Mouse (Mus musculus): ENCODE measurements around the gene Gm10277. TPM values are rescaled to one million over a fixed set of nuclear protein-coding genes. Genes with fewer than 3 reads are reported as not detected.

The Gm10277 gene
- polyA plus RNA-seq, 1 experiment from 2014 or later = 2.0 TPM

DNA sequence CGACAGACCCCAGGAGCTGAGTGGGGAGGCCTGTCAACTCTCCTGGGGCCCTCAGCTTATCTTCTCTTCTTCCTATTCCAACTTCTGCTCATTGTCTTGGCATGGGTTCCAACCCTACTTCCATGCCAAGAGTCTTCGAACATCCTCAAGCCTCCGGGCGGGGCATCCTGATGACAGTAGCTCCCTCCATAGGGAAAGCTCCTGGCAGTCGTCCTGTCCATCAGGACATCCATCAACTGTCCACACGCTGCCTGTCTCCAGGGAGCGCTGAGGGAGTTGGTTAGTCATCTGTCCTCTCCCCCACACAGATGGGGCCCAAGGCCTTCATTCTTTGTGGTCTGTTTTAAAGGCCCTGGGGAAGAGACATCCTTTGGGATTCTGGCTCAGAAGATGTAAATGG is 6.5 kb downstream of the Gm10277 start:
- no peak for DNase-seq (ENCODE audit: low spot score)
- no peaks in the 10 kb centered on the region for H3K27me3 ChIP-seq (ENCODE audit: insufficient read depth, poor library complexity, severe bottlenecking)
- no peak overlapping the region for H3K27ac ChIP-seq
- peaks cover 46% of the 10 kb centered on the region for H3K4me1 ChIP-seq (replicated peaks)
- H3K9me3 ChIP-seq = no peaks in the 10 kb centered on the region
- 84% methylated on average over 7 of the region's 7 CpGs for WGBS
- peaks cover 50% of the 10 kb centered on the region for H3K36me3 ChIP-seq
- H3K4me3 ChIP-seq = no peak overlapping the region

DNA sequence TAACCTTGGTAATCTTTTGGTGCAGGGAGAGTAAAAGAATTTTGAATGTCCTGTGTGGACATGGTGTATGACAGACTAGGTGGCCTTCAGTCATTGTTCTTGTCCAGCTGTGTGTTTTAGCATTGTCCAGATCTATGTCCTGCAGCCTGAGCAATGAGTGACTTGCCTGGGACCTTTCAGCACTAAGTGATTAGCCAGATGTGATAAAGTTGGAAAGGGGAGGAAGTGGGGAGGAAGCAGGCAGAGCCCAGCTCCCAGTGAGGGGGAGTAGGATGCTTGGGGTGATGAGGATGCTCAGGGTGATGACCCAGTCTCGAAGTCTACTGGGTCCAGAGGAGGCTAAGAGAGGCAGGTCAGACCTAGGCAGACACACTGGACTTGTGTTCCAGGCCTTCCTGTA is 8.3 kb downstream of the Gm10277 start:
- no peak for DNase-seq (ENCODE audit: low spot score)
- peaks cover 33% of the 10 kb centered on the region for H3K4me1 ChIP-seq (replicated peaks)
- 85% methylated on average over 1 of the region's 1 CpGs for WGBS
- no peaks in the 10 kb centered on the region for H3K27me3 ChIP-seq (ENCODE audit: insufficient read depth, poor library complexity, severe bottlenecking)
- no peaks in the 10 kb centered on the region for H3K9me3 ChIP-seq
- H3K36me3 ChIP-seq = peaks cover 39% of the 10 kb centered on the region
- H3K4me3 ChIP-seq = no peak overlapping the region
- no peak overlapping the region for H3K27ac ChIP-seq

DNA sequence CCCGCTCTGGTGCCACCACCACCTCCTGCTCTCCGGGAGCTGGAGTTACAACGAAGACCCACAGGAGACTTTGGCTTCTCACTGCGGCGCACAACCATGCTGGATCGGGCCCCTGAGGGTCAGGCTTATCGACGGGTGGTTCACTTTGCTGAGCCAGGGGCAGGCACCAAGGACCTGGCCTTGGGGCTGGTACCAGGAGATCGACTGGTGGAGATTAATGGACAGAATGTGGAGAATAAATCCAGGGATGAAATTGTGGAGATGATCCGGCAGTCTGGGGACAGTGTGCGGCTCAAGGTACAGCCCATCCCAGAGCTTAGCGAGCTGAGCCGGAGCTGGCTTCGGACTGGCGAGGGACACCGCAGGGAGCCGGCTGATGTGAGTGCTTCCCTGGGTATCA is 9.6 kb downstream of the Gm10277 start:
- Histone ChIP-seq H3K9me3 (no peaks in the 10 kb centered on the region), H3K4me1 (replicated peaks) (peaks cover 20% of the 10 kb centered on the region), H3K27me3 (ENCODE audit: insufficient read depth, poor library complexity, severe bottlenecking) (no peaks in the 10 kb centered on the region), H3K27ac (no peak overlapping the region), H3K36me3 (peaks cover 42% of the 10 kb centered on the region), H3K4me3 (no peak overlapping the region)
- DNase-seq (ENCODE audit: low spot score) = no peak
- 91% methylated on average over 17 of the region's 17 CpGs for WGBS

DNA sequence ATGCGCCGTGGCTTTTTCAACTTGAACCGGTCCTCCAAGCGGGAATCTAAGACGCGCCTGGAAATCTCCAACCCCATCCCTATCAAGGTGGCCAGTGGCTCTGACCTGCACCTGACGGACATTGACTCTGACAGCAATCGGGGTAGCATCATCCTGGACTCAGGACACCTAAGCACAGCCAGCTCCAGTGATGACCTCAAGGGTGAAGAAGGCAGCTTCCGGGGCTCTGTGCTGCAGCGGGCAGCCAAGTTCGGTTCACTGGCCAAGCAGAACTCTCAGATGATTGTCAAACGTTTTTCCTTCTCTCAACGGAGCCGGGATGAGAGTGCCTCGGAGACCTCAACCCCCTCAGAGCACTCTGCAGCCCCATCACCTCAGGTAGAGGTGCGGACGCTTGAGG is 10.1 kb downstream of the Gm10277 start:
- Histone ChIP-seq H3K4me3 (no peak overlapping the region), H3K4me1 (replicated peaks) (peaks cover 21% of the 10 kb centered on the region), H3K9me3 (no peaks in the 10 kb centered on the region), H3K27ac (no peak overlapping the region), H3K27me3 (ENCODE audit: insufficient read depth, poor library complexity, severe bottlenecking) (no peaks in the 10 kb centered on the region), H3K36me3 (peaks cover 42% of the 10 kb centered on the region)
- 93% methylated on average over 17 of the region's 17 CpGs for WGBS
- DNase-seq (ENCODE audit: low spot score) = no peak

- no peaks in the 10 kb centered on the region for H3K27me3 ChIP-seq (ENCODE audit: insufficient read depth, poor library complexity, severe bottlenecking)
- WGBS = 55% methylated on average over 9 of the region's 9 CpGs
- H3K4me3 ChIP-seq = no peak overlapping the region
- peaks cover 34% of the 10 kb centered on the region for H3K36me3 ChIP-seq
- no peaks in the 10 kb centered on the region for H3K9me3 ChIP-seq
- DNase-seq (ENCODE audit: low spot score) = no peak
- no peak overlapping the region; the same call in 1 of the 2 replicates for H3K27ac ChIP-seq
- peaks cover 22% of the 10 kb centered on the region for H3K4me1 ChIP-seq (replicated peaks)
These were observed 11.7 kb downstream of the Gm10277 start for GRCm38 (mm10) chr11:77775701-77776400.

DNA sequence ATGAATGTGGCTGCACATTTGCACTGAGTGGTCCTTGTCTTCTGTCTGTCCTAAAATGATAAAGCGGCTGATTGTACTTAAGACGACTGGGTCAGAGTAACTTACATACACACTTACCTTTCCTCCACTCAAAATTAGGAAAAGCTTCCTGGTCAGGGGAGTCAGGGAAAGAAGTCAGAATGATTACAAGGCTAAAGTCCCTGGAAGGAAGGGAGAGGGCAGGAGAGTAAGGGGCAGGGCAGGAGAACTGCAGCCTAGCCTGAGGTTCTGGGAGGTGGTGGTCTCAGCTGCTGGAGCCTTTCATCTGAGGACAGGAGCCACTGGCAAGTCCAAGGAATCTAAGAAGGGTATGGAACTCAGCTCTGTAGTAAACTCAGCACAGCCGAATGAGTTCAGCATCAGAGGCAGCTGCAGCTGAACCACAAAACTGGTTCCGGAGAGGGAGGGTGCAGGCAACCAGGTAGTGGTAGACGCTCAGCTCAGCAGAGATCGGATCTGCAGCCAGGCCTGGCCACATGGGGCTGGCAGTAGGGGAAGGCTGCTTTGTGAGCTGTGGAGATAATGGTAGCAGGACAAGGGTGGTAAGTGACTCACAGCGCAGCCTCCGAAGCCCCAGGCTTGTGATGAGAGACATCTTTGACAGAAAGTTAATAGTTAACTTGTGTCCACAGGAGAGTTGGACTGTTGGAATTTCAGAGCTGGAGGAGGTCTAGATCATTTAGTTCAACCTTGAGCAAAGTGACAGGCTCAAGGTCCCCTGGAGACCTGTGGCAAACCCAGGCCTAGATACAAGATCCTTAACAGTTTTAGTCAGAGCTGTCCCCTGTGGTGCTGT is 15.5 kb downstream of the Gm10277 start:
- WGBS = 62% methylated on average over 8 of the region's 8 CpGs
- H3K9me3 ChIP-seq = no peaks in the 10 kb centered on the region
- no peaks in the 10 kb centered on the region for H3K27me3 ChIP-seq (ENCODE audit: insufficient read depth, poor library complexity, severe bottlenecking)
- peaks cover 4% of the 10 kb centered on the region for H3K36me3 ChIP-seq
- peak overlapping the region; percentile 53; the same call in 1 of the 2 replicates for H3K27ac ChIP-seq
- no peak overlapping the region for H3K4me3 ChIP-seq
- peaks cover 25% of the 10 kb centered on the region for H3K4me1 ChIP-seq (replicated peaks)
- DNase-seq (ENCODE audit: low spot score) = no peak

GRCm38 (mm10) chr11:77770346-77770745 is 17.2 kb downstream of the Gm10277 start:
- H3K36me3 ChIP-seq = 0 out of 2 replicates have a peak, but pooled peaks cover 2% of the 10 kb centered on the region
- no peak overlapping the region for H3K4me3 ChIP-seq
- no peaks in the 10 kb centered on the region for H3K27me3 ChIP-seq (ENCODE audit: insufficient read depth, poor library complexity, severe bottlenecking)
- no peak for DNase-seq (ENCODE audit: low spot score)
- H3K4me1 ChIP-seq (replicated peaks) = peaks cover 35% of the 10 kb centered on the region
- no peaks in the 10 kb centered on the region for H3K9me3 ChIP-seq
- no peak overlapping the region for H3K27ac ChIP-seq
- 83% methylated on average over 8 of the region's 8 CpGs for WGBS

GRCm38 (mm10) chr11:77769496-77769895 is 18.1 kb downstream of the Gm10277 start:
- Histone ChIP-seq H3K27ac (no peak overlapping the region), H3K4me1 (replicated peaks) (peaks cover 43% of the 10 kb centered on the region), H3K4me3 (no peak overlapping the region), H3K27me3 (ENCODE audit: insufficient read depth, poor library complexity, severe bottlenecking) (no peaks in the 10 kb centered on the region), H3K36me3 (0 out of 2 replicates have a peak, but pooled peaks cover 2% of the 10 kb centered on the region), H3K9me3 (no peaks in the 10 kb centered on the region)
- 86% methylated on average over 4 of the region's 4 CpGs for WGBS
- no peak for DNase-seq (ENCODE audit: low spot score)

GRCm38 (mm10) chr11:77766351-77767001 is 21.1 kb downstream of the Gm10277 start:
- peak overlapping the region; percentile 58 for H3K4me3 ChIP-seq
- H3K4me1 ChIP-seq (replicated peaks) = peaks cover 54% of the 10 kb centered on the region
- H3K27me3 ChIP-seq (ENCODE audit: insufficient read depth, poor library complexity, severe bottlenecking) = peaks cover 15% of the 10 kb centered on the region
- peak overlapping the region; percentile 88 for H3K27ac ChIP-seq
- DNase-seq (ENCODE audit: low spot score) = peak; percentile 67
- 0% methylated on average over 35 of the region's 35 CpGs for WGBS
- H3K36me3 ChIP-seq = no peaks in the 10 kb centered on the region
- no peaks in the 10 kb centered on the region for H3K9me3 ChIP-seq

DNA sequence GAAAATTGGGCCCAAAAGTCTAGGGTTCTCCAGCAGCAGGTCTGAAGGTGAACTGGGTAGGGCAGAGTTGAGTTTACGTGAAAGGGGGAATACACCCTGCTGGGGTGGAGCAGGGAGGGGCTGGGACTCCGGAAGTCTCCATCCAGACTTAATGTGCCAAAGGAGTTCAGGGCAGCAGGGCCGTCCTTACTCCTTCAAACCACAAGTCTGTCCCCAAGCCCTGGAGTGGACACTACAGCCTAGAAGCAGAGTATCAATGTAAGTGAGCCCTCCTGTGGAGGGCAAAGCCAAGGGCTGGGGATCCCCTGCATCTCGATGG is 22.1 kb downstream of the Gm10277 start:
- H3K27ac ChIP-seq = peak overlapping the region; percentile 62; the same call in 1 of the 2 replicates
- peak overlapping the region; percentile 98 for H3K4me3 ChIP-seq
- 31% methylated on average over 4 of the region's 4 CpGs for WGBS
- peaks cover 54% of the 10 kb centered on the region for H3K4me1 ChIP-seq (replicated peaks)
- H3K9me3 ChIP-seq = no peaks in the 10 kb centered on the region
- DNase-seq (ENCODE audit: low spot score) = no peak
- H3K36me3 ChIP-seq = no peaks in the 10 kb centered on the region
- peaks cover 15% of the 10 kb centered on the region for H3K27me3 ChIP-seq (ENCODE audit: insufficient read depth, poor library complexity, severe bottlenecking)

GRCm38 (mm10) chr11:77764694-77765458 is 22.7 kb downstream of the Gm10277 start:
- Histone ChIP-seq H3K27me3 (ENCODE audit: insufficient read depth, poor library complexity, severe bottlenecking) (peaks cover 15% of the 10 kb centered on the region), H3K27ac (peak overlapping the region; percentile 99), H3K4me3 (peak overlapping the region; percentile 98), H3K4me1 (replicated peaks) (peaks cover 54% of the 10 kb centered on the region), H3K9me3 (no peaks in the 10 kb centered on the region), H3K36me3 (no peaks in the 10 kb centered on the region)
- WGBS = 44% methylated on average over 9 of the region's 9 CpGs
- DNase-seq (ENCODE audit: low spot score) = no peak

GRCm38 (mm10) chr11:77763673-77764340 is 23.7 kb downstream of the Gm10277 start:
- DNase-seq (ENCODE audit: low spot score) = peak; percentile 82
- Histone ChIP-seq H3K4me1 (replicated peaks) (peaks cover 49% of the 10 kb centered on the region), H3K36me3 (no peaks in the 10 kb centered on the region), H3K4me3 (peak overlapping the region; percentile 98), H3K27me3 (ENCODE audit: insufficient read depth, poor library complexity, severe bottlenecking) (peaks cover 15% of the 10 kb centered on the region), H3K9me3 (no peaks in the 10 kb centered on the region), H3K27ac (peak overlapping the region; percentile 99)
- 5% methylated on average over 26 of the region's 26 CpGs for WGBS
